Mouse (Mus musculus): ENCODE data around the gene Gm527. TPM values are rescaled to one million over a fixed set of nuclear protein-coding genes. Genes with fewer than 3 reads are reported as not detected.
A peak's percentile ranks its signal among the peaks of the same experiment; 100 is the strongest.

Gene Gm527
- total and polyA plus RNA-seq, 2 experiments from 2014 or later = 2.4 to 16.2 TPM

- no peak for ATAC-seq (ENCODE audit: low FRiP score)
- peak; percentile 14 for DNase-seq (ENCODE audit: low spot score)
- peak overlapping the region; percentile 69 for H3K4me3 ChIP-seq (ENCODE audit: low read depth, low read length)
- no peak for TF ChIP-seq CTCF (IDR thresholded peaks at IDR 0.05)
- peaks cover 28% of the 10 kb centered on the region for H3K4me1 ChIP-seq (ENCODE audit: insufficient read depth, low read length)
- peak overlapping the region; percentile 88 for H3K27ac ChIP-seq (ENCODE audit: low read depth, low read length)
- peak overlapping the region; percentile 95 for H3K4me2 ChIP-seq (ENCODE audit: low read depth, low read length, poor library complexity, severe bottlenecking)
- no peaks in the 10 kb centered on the region for H3K9me3 ChIP-seq (ENCODE audit: low read length)
- no peaks in the 10 kb centered on the region for H3K27me3 ChIP-seq (ENCODE audit: insufficient read depth, low read length)
- H3K36me3 ChIP-seq (ENCODE audit: insufficient read depth, low read length) = no peaks in the 10 kb centered on the region
- peak overlapping the region; percentile 77 for H3K9ac ChIP-seq (replicated peaks; ENCODE audit: low read length, poor library complexity, severe bottlenecking)
- WGBS = 3% methylated on average over 19 of the region's 19 CpGs
These were observed 49.1 kb downstream of the Gm527 start for GRCm38 (mm10) chr12:64966652-64967435.

- peaks cover 28% of the 10 kb centered on the region for H3K4me1 ChIP-seq (ENCODE audit: insufficient read depth, low read length)
- H3K4me3 ChIP-seq (ENCODE audit: low read depth, low read length) = peak overlapping the region; percentile 69
- no peak for ATAC-seq (ENCODE audit: low FRiP score)
- H3K36me3 ChIP-seq (ENCODE audit: insufficient read depth, low read length) = no peaks in the 10 kb centered on the region
- H3K27me3 ChIP-seq (ENCODE audit: insufficient read depth, low read length) = no peaks in the 10 kb centered on the region
- no peaks in the 10 kb centered on the region for H3K9me3 ChIP-seq (ENCODE audit: low read length)
- DNase-seq (ENCODE audit: low spot score) = no peak
- no peak overlapping the region for H3K27ac ChIP-seq (ENCODE audit: low read depth, low read length)
- peak overlapping the region; percentile 95 for H3K4me2 ChIP-seq (ENCODE audit: low read depth, low read length, poor library complexity, severe bottlenecking)
- no peak for TF ChIP-seq CTCF (IDR thresholded peaks at IDR 0.05)
- 0% methylated on average over 9 of the region's 9 CpGs for WGBS
- peak overlapping the region; percentile 77 for H3K9ac ChIP-seq (replicated peaks; ENCODE audit: low read length, poor library complexity, severe bottlenecking)
These were observed 49.8 kb downstream of the Gm527 start for GRCm38 (mm10) chr12:64967470-64967869.

- DNase-seq (ENCODE audit: low spot score) (no peak), ATAC-seq (ENCODE audit: low FRiP score) (no peak)
- 1% methylated on average over 2 of the region's 2 CpGs for WGBS
- Histone ChIP-seq H3K36me3 (ENCODE audit: insufficient read depth, low read length) (no peaks in the 10 kb centered on the region), H3K4me2 (ENCODE audit: low read depth, low read length, poor library complexity, severe bottlenecking) (peak overlapping the region; percentile 95), H3K27me3 (ENCODE audit: insufficient read depth, low read length) (no peaks in the 10 kb centered on the region), H3K9me3 (ENCODE audit: low read length) (no peaks in the 10 kb centered on the region), H3K9ac (replicated peaks; ENCODE audit: low read length, poor library complexity, severe bottlenecking) (peak overlapping the region; percentile 77), H3K27ac (ENCODE audit: low read depth, low read length) (no peak overlapping the region), H3K4me1 (ENCODE audit: insufficient read depth, low read length) (peaks cover 28% of the 10 kb centered on the region), H3K4me3 (ENCODE audit: low read depth, low read length) (peak overlapping the region; percentile 69)
- no peak for TF ChIP-seq CTCF (IDR thresholded peaks at IDR 0.05)
These were observed 50.4 kb downstream of the Gm527 start for GRCm38 (mm10) chr12:64968067-64968466.

GRCm38 (mm10) chr12:64971399-64971798 lies 53.7 kb downstream of the Gm527 start:
- no peak for ATAC-seq (ENCODE audit: low FRiP score)
- no peaks in the 10 kb centered on the region for H3K9me3 ChIP-seq (ENCODE audit: low read length)

GRCm38 (mm10) chr12:64972063-64972462 lies 54.4 kb downstream of the Gm527 start:
- Histone ChIP-seq H3K36me3 (ENCODE audit: insufficient read depth, low read length) (no peaks in the 10 kb centered on the region), H3K4me2 (ENCODE audit: low read depth, low read length, poor library complexity, severe bottlenecking) (peak overlapping the region; percentile 15; the same call in 1 of the 2 replicates), H3K9me3 (ENCODE audit: low read length) (no peaks in the 10 kb centered on the region), H3K4me1 (ENCODE audit: insufficient read depth, low read length) (peaks cover 20% of the 10 kb centered on the region), H3K27me3 (ENCODE audit: insufficient read depth, low read length) (no peaks in the 10 kb centered on the region), H3K27ac (ENCODE audit: low read depth, low read length) (no peak overlapping the region), H3K9ac (replicated peaks; ENCODE audit: low read length, poor library complexity, severe bottlenecking) (no peak overlapping the region), H3K4me3 (ENCODE audit: low read depth, low read length) (no peak overlapping the region)
- ATAC-seq (ENCODE audit: low FRiP score) = no peak
- no peak for DNase-seq (ENCODE audit: low spot score)
- TF ChIP-seq CTCF (IDR thresholded peaks at IDR 0.05) = no peak
- WGBS = 77% methylated on average over 6 of the region's 6 CpGs

More at GRCm38 (mm10) chr12:64971399-64971798, 53.7 kb downstream of the Gm527 start:
- H3K4me1 ChIP-seq (ENCODE audit: insufficient read depth, low read length) = peaks cover 22% of the 10 kb centered on the region
- no peak overlapping the region for H3K4me3 ChIP-seq (ENCODE audit: low read depth, low read length)
- no peak overlapping the region; the same call in 1 of the 2 replicates for H3K4me2 ChIP-seq (ENCODE audit: low read depth, low read length, poor library complexity, severe bottlenecking)
- H3K27ac ChIP-seq (ENCODE audit: low read depth, low read length) = no peak overlapping the region
- no peak overlapping the region for H3K9ac ChIP-seq (replicated peaks; ENCODE audit: low read length, poor library complexity, severe bottlenecking)
- no peaks in the 10 kb centered on the region for H3K36me3 ChIP-seq (ENCODE audit: insufficient read depth, low read length)
- H3K27me3 ChIP-seq (ENCODE audit: insufficient read depth, low read length) = no peaks in the 10 kb centered on the region
- TF ChIP-seq CTCF (IDR thresholded peaks at IDR 0.05) = no peak
- no peak for DNase-seq (ENCODE audit: low spot score)

Other genes starting within 250 kb of the Gm527 start
- gene Klhl28, start 47.6 kb downstream of the Gm527 start, total RNA-seq (2014; rRNA removed) = 21.3 and 25.4 TPM in 2 replicates
- 22.6 and 23.4 TPM in 2 replicates for gene Klhl28, start 47.6 kb downstream of the Gm527 start, polyA plus RNA-seq (2015; fragmentation: Nextera tagmentation; extraction: Ambion mirVana)
- 27.1 and 34.1 TPM in 2 replicates for gene Togaram1, start 47.9 kb downstream of the Gm527 start, total RNA-seq (2014; rRNA removed)
- 14.6 and 16.1 TPM in 2 replicates for gene Togaram1, start 47.9 kb downstream of the Gm527 start, polyA plus RNA-seq (2015; fragmentation: Nextera tagmentation; extraction: Ambion mirVana)
- 38.3 and 52.2 TPM in 2 replicates for gene Prpf39, start 118.4 kb downstream of the Gm527 start, total RNA-seq (2014; rRNA removed)
- gene Prpf39, start 118.4 kb downstream of the Gm527 start, polyA plus RNA-seq (2015; fragmentation: Nextera tagmentation; extraction: Ambion mirVana) = 32.6 and 40.7 TPM in 2 replicates
- 164 and 285 TPM in 2 replicates for gene Fkbp3, start 156.1 kb downstream of the Gm527 start, total RNA-seq (2014; rRNA removed)
- 443 and 445 TPM in 2 replicates for gene Fkbp3, start 156.1 kb downstream of the Gm527 start, polyA plus RNA-seq (2015; fragmentation: Nextera tagmentation; extraction: Ambion mirVana)
- gene Fancm, start 157.7 kb downstream of the Gm527 start, total RNA-seq (2014; rRNA removed) = 20.5 and 29.5 TPM in 2 replicates
- gene Fancm, start 157.7 kb downstream of the Gm527 start, polyA plus RNA-seq (2015; fragmentation: Nextera tagmentation; extraction: Ambion mirVana) = 6.5 and 7.9 TPM in 2 replicates

Data from midbrain, postnatal 0 days (tissue).